Mouse (Mus musculus): ENCODE measurements around the gene Wipf2.

- no peak for TF ChIP-seq POLR2A (IDR thresholded peaks at IDR 0.05; ENCODE audit: extremely low read depth, insufficient read depth, low read length)
- TF ChIP-seq CTCF (IDR thresholded peaks at IDR 0.05; ENCODE audit: extremely low read depth, insufficient read depth, low read length), result no peak
Observed at GRCm38 (mm10) chr11:98905583-98905982, 42.1 kb downstream of the Wipf2 start.
